Mouse (Mus musculus) erythroblast, embryonic 14.5 days (primary cell): Measurements from ENCODE around the gene Add3. TPM values are rescaled to one million over a fixed set of nuclear protein-coding genes. Genes with fewer than 3 reads are reported as not detected.

Experiments
- H3K27me3 ChIP-seq: 2 replicates; pipeline ENCODE4 v1.6.1; 2012; ENCODE audit warnings: inconsistent platforms; ENCODE audit not compliant: control insufficient read depth
- H3K36me3 ChIP-seq: 2 replicates; pipeline ENCODE4 v1.6.1; 2012; ENCODE audit warnings: mild to moderate bottlenecking, inconsistent platforms; ENCODE audit not compliant: control insufficient read depth
- H3K4me1 ChIP-seq: 2 replicates; pipeline ENCODE4 v1.6.1; 2012; ENCODE audit warnings: inconsistent platforms; ENCODE audit not compliant: control insufficient read depth
- H3K4me3 ChIP-seq: replicated peaks from 2 replicates; pipeline ENCODE3; 2012; ENCODE audit warnings: moderate library complexity, mild to moderate bottlenecking, inconsistent platforms
- H3K9me3 ChIP-seq: 2 replicates; pipeline ENCODE4 v1.6.1; 2012; ENCODE audit warnings: low read length, inconsistent platforms, mixed read lengths; ENCODE audit not compliant: control insufficient read depth
- GATA1 ChIP-seq: IDR thresholded peaks from 2 replicates; pipeline ENCODE4 v1.6.1; 2012; ENCODE audit warnings: low read length, inconsistent platforms, mixed read lengths
- TAL1 ChIP-seq: IDR thresholded peaks from 3 replicates; pipeline ENCODE4 v1.6.1; 2012; ENCODE audit warnings: low read length, inconsistent platforms, mixed read lengths
- polyA plus RNA-seq: library from polyadenylated mRNA; stranded (reverse); fragments of >175 nt; gene quantifications from 2 replicates; pipeline ENCODE4 v1.2.3, GENCODE M21; 2012

The Add3 gene
- polyA plus RNA-seq, 1 experiment: 0.18 TPM

DNA sequence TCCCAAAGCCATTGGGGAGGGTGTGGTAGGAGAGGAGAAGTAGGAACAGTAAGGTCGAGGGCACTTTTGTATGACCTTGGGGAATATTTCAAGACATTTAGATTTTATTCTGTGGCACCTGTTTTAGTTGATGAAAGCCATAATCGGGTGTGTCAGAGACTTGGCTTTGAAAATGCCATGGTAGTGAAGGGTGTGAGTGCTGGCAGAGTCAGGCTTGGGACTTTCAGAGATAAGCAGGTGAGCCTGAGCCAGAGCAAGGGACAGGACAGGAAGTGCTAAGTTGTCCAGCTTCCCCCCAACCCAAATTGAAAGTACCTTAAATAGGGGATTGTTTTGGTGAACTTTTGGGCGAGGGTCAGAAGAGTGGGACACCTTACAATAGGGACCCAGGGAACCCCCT, 16.1 kb downstream of the Add3 start:
- H3K4me3 ChIP-seq: no peak overlapping the region
- H3K4me1 ChIP-seq: peaks cover 3% of the 10 kb centered on the region

DNA sequence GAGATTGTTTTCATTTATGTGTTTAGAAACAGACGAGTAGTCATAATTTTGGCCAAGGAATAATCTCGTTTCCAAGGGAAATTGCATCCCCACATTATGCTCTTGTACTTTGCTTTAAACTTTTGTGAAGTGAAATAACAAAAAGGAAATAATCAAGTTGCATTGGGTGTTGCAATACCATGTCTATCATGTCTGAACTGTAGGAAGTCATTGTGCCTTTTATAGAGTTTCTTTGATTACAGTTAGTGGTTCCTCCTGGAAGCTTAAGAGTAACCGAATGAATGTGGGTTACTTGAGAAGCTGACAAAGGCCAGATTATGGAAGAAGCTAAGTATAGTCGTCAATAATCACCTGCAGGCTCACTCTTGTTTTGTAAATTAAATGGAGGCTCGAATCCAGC, 16.9 kb downstream of the Add3 start:
- no peaks in the 10 kb centered on the region for H3K27me3 ChIP-seq
- H3K4me3 ChIP-seq: no peak overlapping the region
- H3K9me3 ChIP-seq: no peaks in the 10 kb centered on the region
- no peak for TF ChIP-seq GATA1
- no peak for TF ChIP-seq TAL1
- no peaks in the 10 kb centered on the region for H3K36me3 ChIP-seq
- peaks cover 3% of the 10 kb centered on the region for H3K4me1 ChIP-seq

More for the DNA sequence above, 16.1 kb downstream of the Add3 start:
- no peaks in the 10 kb centered on the region for H3K9me3 ChIP-seq
- no peaks in the 10 kb centered on the region for H3K36me3 ChIP-seq
- TF ChIP-seq TAL1 (no peak), GATA1 (no peak)
- no peaks in the 10 kb centered on the region for H3K27me3 ChIP-seq

DNA sequence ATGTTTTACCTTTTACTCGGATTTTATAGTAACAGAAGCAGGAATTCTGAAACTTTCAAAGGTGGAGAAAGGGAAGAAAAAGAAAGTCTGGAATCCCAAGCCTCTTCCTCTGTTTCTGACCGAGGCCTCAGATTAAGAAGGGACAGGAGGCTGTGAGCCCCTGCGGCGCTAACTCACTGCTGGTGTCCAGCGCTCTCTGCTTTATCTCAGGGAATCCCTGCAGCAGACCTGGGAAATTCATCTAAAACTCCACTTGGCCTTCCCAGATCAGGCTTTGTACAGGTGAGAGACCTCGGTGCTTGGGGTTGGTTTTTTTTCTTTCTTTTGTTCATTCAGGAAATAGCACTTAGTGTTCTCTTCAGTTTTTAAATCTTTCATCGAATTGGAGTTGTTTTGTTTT, 19.1 kb downstream of the Add3 start:
- TF ChIP-seq GATA1: no peak
- no peak for TF ChIP-seq TAL1
- H3K9me3 ChIP-seq: no peaks in the 10 kb centered on the region

DNA sequence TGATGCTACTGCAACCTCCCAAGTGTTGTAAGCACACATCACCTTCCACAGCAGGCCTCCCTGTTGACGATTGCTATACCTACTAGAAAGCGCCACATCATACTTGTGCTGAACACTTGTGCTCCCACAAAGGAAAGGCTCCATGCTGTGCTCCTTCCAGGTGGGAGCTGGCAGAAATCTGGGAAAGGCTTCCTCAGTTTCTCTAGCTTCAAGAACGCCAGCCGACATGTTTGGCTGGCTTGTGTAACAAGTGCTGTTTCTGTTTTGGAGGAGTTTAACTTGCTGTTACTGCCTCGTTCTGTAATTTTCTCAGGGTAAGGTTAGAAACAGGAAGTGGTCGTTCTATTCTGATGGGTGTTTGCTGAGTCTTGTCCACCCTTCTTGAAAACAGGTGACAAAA, 22.7 kb downstream of the Add3 start:
- Histone ChIP-seq H3K9me3 (no peaks in the 10 kb centered on the region), H3K36me3 (no peaks in the 10 kb centered on the region), H3K4me1 (peaks cover 5% of the 10 kb centered on the region), H3K27me3 (no peaks in the 10 kb centered on the region), H3K4me3 (no peak overlapping the region)
- TF ChIP-seq TAL1: no peak

More for the DNA sequence above, 19.1 kb downstream of the Add3 start:
- Histone ChIP-seq H3K4me1 (peaks cover 3% of the 10 kb centered on the region; the same call in 1 of the 2 replicates), H3K4me3 (no peak overlapping the region), H3K27me3 (no peaks in the 10 kb centered on the region), H3K36me3 (no peaks in the 10 kb centered on the region)

DNA sequence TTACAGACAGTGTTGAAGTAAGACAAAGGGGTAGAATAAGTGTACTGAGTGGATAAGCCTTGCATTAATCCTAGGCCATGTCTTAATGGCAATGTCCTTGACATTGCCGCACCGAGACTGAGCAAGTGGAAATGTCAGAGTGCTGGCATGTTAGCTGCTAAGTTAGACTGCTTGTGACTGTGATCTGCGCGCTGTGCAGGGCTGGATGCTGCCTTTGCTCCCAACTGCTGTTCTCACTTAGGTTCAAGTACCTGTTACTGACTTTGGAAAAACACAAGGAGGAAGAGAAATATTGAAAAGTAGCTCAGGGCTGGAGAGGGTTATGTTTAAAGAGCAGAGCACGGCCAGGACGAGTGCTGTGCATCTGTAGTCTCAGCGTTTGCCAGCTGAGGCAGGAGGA, 24.4 kb downstream of the Add3 start:
- Histone ChIP-seq H3K9me3 (no peaks in the 10 kb centered on the region), H3K36me3 (no peaks in the 10 kb centered on the region), H3K27me3 (no peaks in the 10 kb centered on the region), H3K4me3 (no peak overlapping the region), H3K4me1 (peaks cover 5% of the 10 kb centered on the region)
- TF ChIP-seq GATA1: no peak
- no peak for TF ChIP-seq TAL1

DNA sequence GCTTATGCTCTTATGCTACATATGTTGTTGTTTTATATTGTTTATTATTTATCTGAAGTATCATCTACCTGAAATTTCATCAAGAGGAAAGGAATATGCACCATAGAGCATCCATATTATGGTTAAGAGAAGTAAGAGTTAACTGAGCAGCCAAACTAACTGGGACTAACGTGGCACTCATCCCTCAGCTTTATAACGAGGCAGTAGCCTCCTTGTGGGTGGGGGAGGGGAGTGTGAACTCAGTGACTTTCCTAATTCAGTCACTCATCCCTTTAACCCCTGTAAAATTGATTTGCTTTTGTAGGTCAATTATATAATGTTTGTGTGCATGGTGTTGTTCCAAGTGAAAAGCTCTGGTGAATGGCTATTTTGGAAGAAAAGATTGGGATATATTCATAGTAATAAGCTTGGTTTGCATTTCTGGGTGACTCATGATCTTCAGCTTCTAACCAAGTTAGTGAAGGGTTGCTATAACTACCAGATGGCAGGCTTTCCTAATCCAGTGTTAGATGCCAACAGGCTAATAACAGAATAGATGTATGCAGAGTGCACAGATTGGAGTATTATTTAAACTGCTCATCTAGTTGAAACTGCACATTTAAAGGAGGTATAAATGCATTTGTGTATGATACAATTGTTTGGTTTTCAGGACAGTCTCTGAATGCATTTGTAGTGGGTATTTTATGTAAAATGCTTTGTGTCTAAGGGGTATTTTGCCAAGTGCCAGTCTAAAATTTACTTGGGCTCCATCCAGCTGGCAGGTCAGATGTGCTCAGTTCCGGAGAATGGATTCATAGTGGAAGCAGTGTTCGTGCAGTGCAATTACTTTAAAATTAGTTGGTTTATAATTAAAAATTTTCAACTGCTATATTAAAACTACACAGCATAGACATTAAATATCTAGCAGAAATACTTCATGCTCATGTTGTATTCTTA, 25.3 kb downstream of the Add3 start:
- H3K4me3 ChIP-seq: no peak overlapping the region
- H3K27me3 ChIP-seq: no peaks in the 10 kb centered on the region
- TF ChIP-seq TAL1: no peak
- no peak for TF ChIP-seq GATA1
- H3K4me1 ChIP-seq: peaks cover 5% of the 10 kb centered on the region
- H3K36me3 ChIP-seq: no peaks in the 10 kb centered on the region
- no peaks in the 10 kb centered on the region for H3K9me3 ChIP-seq

DNA sequence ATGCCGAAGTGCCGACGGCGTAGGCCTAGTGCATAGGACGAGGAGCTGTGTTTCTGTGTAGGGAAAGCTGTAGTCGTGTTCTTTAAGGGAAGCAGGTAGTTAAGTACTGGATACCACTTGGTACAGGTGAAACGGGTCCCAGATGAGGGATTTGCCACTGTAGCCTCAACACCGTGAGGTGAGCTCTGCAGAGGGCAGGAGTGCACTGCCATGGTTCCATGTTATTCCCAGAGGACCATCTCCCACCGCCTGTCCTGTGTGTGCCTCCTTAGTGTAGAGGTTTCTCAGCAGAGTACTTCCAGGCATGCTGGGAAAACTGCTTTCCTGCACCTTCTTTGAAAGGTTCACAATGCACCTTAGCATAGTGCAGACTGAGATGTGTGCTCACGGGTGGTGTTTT, 26.1 kb downstream of the Add3 start:
- Histone ChIP-seq H3K36me3 (no peaks in the 10 kb centered on the region), H3K4me1 (peaks cover 5% of the 10 kb centered on the region), H3K4me3 (no peak overlapping the region), H3K9me3 (no peaks in the 10 kb centered on the region), H3K27me3 (no peaks in the 10 kb centered on the region)
- TF ChIP-seq GATA1 (no peak), TAL1 (no peak)

DNA sequence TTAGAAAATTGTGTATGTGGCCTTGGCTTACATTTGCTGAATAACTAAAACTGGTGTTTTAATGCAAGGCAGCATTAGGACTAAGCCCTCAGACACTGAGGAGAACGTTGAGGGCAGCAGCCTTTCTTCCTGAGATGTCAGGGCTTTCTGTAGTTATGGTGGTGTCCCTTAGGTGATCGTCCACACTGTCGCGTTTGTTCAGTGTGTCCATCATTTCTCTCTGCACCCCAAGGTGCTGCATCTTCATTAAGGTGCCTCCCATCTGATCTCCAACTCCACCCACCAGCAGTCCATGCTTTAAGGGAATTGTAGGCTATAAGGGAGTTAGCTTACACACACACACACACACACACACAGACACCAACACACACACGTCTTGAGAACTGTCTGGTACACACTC, 28.3 kb downstream of the Add3 start:
- H3K36me3 ChIP-seq: no peaks in the 10 kb centered on the region
- no peak for TF ChIP-seq TAL1
- TF ChIP-seq GATA1: no peak
- H3K4me1 ChIP-seq: peaks cover 5% of the 10 kb centered on the region
- no peaks in the 10 kb centered on the region for H3K9me3 ChIP-seq
- H3K4me3 ChIP-seq: no peak overlapping the region
- no peaks in the 10 kb centered on the region for H3K27me3 ChIP-seq

DNA sequence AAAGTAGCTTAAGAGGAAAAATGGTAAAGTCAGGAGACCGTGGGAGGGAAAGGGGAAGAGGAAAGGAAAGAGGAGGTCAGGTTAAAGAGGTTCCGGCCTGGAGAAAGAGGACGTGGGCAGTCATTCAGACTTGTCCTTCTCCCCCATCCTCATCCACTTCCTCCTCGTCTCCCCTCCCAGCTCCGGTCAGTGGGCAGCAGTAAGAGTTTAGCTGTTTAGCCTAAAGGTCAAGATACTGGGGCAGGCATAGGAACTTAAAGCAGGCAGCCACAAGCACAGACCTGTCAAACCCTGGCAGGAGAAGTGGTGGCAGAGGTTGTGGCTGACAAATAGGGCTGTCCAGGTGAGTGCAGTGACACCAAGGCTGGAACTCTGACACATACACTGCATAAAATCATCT, 30.4 kb downstream of the Add3 start:
- H3K4me3 ChIP-seq: no peak overlapping the region
- TF ChIP-seq TAL1 (no peak), GATA1 (no peak)
- H3K4me1 ChIP-seq: peaks cover 5% of the 10 kb centered on the region
- H3K9me3 ChIP-seq: no peaks in the 10 kb centered on the region
- H3K36me3 ChIP-seq: no peaks in the 10 kb centered on the region
- no peaks in the 10 kb centered on the region for H3K27me3 ChIP-seq
